Mouse (Mus musculus) erythroblast, embryonic 14.5 days (primary cell): ENCODE results near the gene Suv39h1.

ENCODE experiments used
- GATA1 ChIP-seq: IDR thresholded peaks from 2 replicates; pipeline ENCODE4 v1.6.1; 2012; ENCODE audit warnings: low read length, inconsistent platforms, mixed read lengths
- TAL1 ChIP-seq: IDR thresholded peaks from 3 replicates; pipeline ENCODE4 v1.6.1; 2012; ENCODE audit warnings: low read length, inconsistent platforms, mixed read lengths

DNA sequence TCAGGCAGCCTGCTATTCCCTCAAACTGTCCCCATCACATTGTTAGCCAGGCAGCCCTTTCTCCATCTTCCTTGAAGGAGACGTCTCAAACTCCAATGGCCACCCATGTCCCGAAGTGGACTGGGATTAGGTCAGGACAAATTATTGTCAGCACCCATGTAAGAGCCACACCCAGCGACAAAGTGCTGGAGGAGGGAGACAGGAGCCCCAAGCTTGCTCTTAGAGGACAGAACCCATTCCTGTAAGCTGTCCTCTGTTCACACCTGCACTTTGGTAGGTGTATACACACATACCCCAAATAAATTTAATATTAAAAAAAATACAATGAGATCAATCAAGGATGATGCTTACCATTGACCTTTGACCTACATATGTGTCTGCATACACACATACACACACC is 544 bp upstream of the Suv39h1 start:
- TF ChIP-seq TAL1 (no peak), GATA1 (no peak)
